Mouse (Mus musculus): ENCODE data around the gene Styx. TPM values are rescaled to one million over a fixed set of nuclear protein-coding genes. Genes with fewer than 3 reads are reported as not detected.

Styx gene
- 10 to 100 TPM; 45.4 to 57.1 TPM for total RNA-seq (2021)

GRCm38 (mm10) chr14:45350931-45351859 lies at the start of gene Styx:
Gene Styx (plus strand): TSS chr14:45351093.
- peak; percentile 98 for DNase-seq

GRCm38 (mm10) chr14:45303939-45304338 lies 47.0 kb upstream of the Styx start:
- no peak for DNase-seq

- DNase-seq, result no peak
Observed at GRCm38 (mm10) chr14:45304389-45304788, 46.5 kb upstream of the Styx start.

- no peak for DNase-seq
Observed at GRCm38 (mm10) chr14:45305852-45306251, 45.0 kb upstream of the Styx start.

GRCm38 (mm10) chr14:45307630-45308328 lies 43.1 kb upstream of the Styx start:
- DNase-seq, result no peak

- DNase-seq, result peak; percentile 30
Observed at GRCm38 (mm10) chr14:45309646-45310045, 41.2 kb upstream of the Styx start.

- no peak for DNase-seq
Observed at GRCm38 (mm10) chr14:45310101-45310500, 40.8 kb upstream of the Styx start.

- DNase-seq, result no peak
Observed at GRCm38 (mm10) chr14:45316927-45317326, 34.0 kb upstream of the Styx start.

GRCm38 (mm10) chr14:45317921-45318411 lies 32.9 kb upstream of the Styx start:
- DNase-seq, result peak; percentile 60

GRCm38 (mm10) chr14:45318426-45319236 lies 32.3 kb upstream of the Styx start, which contains the start of gene Ero1l:
Gene Ero1l (minus strand): TSS chr14:45318771.
- DNase-seq, result peak; percentile 82

GRCm38 (mm10) chr14:45319237-45319610 lies 31.7 kb upstream of the Styx start:
- no peak for DNase-seq

- no peak for DNase-seq
Observed at GRCm38 (mm10) chr14:45320111-45320510, 30.8 kb upstream of the Styx start.

- DNase-seq, result no peak
Observed at GRCm38 (mm10) chr14:45321067-45321466, 29.8 kb upstream of the Styx start.

GRCm38 (mm10) chr14:45321622-45322021 lies 29.3 kb upstream of the Styx start:
- DNase-seq, result no peak

GRCm38 (mm10) chr14:45322450-45322849 lies 28.4 kb upstream of the Styx start:
- DNase-seq, result no peak

- no peak for DNase-seq
Observed at GRCm38 (mm10) chr14:45323320-45323719, 27.6 kb upstream of the Styx start.

- no peak for DNase-seq
Observed at GRCm38 (mm10) chr14:45325471-45325870, 25.4 kb upstream of the Styx start.

GRCm38 (mm10) chr14:45328072-45328713 lies 22.7 kb upstream of the Styx start:
- no peak for DNase-seq

GRCm38 (mm10) chr14:45329018-45329588 lies 21.8 kb upstream of the Styx start:
- DNase-seq, result no peak

- DNase-seq, result peak; percentile 93
Observed at GRCm38 (mm10) chr14:45329589-45330181, 21.2 kb upstream of the Styx start, which contains the start of gene Psmc6. Gene Psmc6 (plus strand): TSS chr14:45329788.
